Mouse (Mus musculus) layer of hippocampus, postnatal 10 days (tissue): ENCODE measurements around the gene Capn2. TPM values are rescaled to one million over a fixed set of nuclear protein-coding genes. Genes with fewer than 3 reads are reported as not detected.

Experiments
- total RNA-seq, 2 experiments: library from RNA; stranded (reverse); gene quantifications; 2 replicates each; pipeline ENCODE4 v1.2.3; 2021

The Capn2 gene
- total RNA-seq, 2 experiments from 2014 or later, result 75.3 to 77.7 TPM

Other genes starting within 250 kb of the Capn2 start
- gene Degs1, start 234.8 kb downstream of the Capn2 start, total RNA-seq, result 10 to 100 TPM; 65.5 to 75.3 TPM
- gene Fbxo28, start 176.0 kb downstream of the Capn2 start, total RNA-seq, result 10 to 100 TPM; 43.2 to 46.8 TPM
- 10 to 100 TPM; 22.5 to 26.6 TPM for gene Trp53bp2, start 108.4 kb downstream of the Capn2 start, total RNA-seq
- gene Capn8, start 47.4 kb upstream of the Capn2 start, total RNA-seq, result not detected
- under 1 TPM in 1 of 2 experiments, not detected in 1; 0.16 TPM for gene Ccdc185, start 231.6 kb upstream of the Capn2 start, total RNA-seq
- 100 to 1,000 TPM in 1 of 2 experiments, 10 to 100 TPM in 1; 94.1 to 100 TPM for gene Susd4, start 246.3 kb upstream of the Capn2 start, total RNA-seq